Mouse (Mus musculus): Measurements from ENCODE around the gene Dnajc5. TPM values are rescaled to one million over a fixed set of nuclear protein-coding genes. Genes with fewer than 3 reads are reported as not detected.

The Dnajc5 gene
- total RNA-seq, 4 experiments from 2014 or later, result 277 to 310 (median 297) TPM

DNA sequence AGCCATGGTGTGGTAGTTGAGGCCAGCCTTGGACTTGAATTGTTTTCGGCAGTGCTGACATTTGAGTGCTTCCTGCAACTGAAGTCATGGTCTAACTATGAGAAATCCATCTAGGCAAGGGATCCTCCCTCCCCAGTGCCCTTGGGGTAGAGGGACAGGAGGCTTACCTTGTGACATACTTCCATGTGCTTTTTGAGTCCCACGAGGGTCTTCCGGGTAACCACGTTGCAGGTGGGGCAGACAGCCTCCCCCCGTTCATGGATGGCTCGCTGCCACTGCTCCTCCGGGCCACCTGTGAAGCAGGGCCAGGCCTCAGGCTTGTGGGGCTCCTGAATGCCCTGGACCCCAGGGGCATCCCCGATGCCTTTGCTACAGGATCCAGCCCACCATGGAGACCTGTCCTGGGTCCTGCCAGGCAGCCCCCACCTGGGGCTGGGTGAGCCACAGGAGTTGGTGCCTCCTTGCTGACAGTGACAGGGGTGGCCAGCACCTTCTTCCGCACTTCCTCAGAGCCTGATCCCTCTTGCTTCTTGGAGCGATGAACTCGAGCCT lies 68.0 kb downstream of the Dnajc5 start:
- DNase-seq (ENCODE audit: low spot score in 2 of 2), result peak in 1 of 2 experiments; percentile 6

DNA sequence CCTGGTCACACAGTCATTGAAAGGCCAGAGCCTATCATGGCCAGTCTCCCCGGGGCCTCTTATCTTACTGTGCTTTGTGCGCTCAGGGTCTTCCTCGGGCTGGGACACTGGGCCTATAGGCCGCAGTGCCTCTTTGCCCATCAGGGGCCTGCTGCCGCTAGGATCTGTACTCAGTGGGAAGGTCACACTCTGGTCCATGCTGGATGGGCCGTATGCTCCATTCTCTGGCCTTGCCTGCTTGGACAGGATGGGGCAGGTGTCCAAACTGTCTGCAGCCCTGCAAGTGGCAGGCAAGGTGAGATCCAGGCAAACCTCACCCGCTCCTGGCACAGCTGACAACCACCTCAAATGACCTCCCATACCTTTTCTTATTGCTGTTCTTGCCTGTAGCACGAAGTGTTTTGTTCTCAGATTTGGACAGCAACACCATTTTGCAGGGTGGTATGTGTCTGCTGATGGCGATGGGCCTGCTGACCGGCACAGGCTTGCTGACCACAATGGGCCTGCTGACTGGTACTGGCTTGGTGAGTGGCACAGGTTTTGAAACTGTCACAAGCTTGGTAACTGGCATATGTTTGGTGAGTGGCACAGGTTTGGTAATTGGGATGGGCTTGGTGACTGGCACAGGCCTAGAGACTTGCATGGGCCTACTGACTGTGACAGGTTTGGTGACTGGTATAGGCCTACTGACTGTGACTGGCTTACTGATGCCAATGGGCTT lies 68.9 kb downstream of the Dnajc5 start:
- DNase-seq (ENCODE audit: low spot score in 2 of 2), result peak in 1 of 2 experiments; percentile 18

DNA sequence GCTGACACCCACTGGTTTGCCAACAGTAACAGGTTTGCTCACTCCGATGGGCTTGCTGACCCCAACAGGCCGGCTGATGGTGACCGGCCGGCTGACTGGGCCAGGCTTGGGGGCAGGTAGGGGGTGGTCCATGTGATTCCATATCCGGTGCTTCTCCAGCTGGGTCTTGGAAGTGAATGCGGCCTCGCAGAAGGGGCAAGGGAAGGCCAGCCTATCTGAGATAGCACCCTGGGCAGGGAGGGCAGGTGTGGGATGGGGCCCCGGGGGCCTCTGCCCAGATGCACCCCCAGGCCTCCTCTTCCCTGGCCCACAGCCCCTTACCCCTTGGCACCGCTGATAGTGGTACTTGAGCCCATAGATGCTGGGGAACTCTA lies 69.4 kb downstream of the Dnajc5 start:
- DNase-seq (ENCODE audit: low spot score in 2 of 2), result peak in 1 of 2 experiments; percentile 15

DNA sequence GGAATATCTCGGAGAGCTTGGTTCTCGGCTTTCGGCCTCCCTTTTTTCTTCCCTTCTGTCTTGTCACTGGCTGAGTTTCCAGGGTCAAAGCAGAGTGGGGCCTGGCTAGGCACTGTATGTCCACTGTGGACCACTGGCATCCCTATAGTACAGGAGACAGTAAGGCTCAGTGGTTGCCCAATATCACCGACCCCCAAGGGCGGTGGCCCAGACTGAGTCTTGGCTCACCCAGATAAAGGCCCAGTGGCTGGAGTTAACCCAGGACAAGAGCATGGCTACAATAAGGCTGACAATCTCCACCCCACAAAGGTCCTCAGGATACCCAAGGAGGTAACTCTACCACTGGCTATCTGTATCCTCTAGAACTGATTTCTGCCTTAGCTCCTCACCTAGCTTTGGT lies 70.2 kb downstream of the Dnajc5 start:
- DNase-seq (ENCODE audit: low spot score in 2 of 2), result peak in 1 of 2 experiments; percentile 7

DNA sequence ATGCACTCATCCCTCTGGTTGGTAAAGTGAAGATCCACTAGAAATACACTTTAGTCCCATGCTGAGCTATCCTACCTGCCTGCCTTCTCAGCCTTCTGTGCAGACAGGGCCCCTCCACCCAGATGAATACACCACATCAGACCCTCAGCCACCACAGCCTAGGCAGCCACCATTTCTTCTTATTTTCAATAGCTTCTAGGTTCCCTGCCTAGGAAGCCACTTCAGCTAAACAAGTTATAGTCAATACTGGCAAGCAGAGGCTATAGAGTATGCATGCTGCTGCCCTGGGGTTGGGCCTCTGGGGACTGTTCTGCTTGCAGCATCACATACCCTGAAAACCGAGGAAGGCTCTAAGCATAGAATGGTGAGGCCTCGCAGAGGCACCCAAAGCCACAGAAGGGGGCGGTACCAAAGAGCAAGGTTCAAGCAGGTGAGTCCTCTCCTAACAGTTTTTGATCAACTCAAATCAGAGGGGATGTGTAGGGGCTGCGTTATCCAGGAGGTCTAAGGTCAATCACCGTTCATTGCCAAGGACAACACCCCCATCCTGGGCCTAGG lies 71.3 kb downstream of the Dnajc5 start, which contains the start of gene Prpf6:
TSS of gene Prpf6 (plus strand) at position 341 of the 558 bp plus-strand sequence.
- peak in 1 of 2 experiments; percentile 5 for DNase-seq (ENCODE audit: low spot score in 2 of 2)

DNA sequence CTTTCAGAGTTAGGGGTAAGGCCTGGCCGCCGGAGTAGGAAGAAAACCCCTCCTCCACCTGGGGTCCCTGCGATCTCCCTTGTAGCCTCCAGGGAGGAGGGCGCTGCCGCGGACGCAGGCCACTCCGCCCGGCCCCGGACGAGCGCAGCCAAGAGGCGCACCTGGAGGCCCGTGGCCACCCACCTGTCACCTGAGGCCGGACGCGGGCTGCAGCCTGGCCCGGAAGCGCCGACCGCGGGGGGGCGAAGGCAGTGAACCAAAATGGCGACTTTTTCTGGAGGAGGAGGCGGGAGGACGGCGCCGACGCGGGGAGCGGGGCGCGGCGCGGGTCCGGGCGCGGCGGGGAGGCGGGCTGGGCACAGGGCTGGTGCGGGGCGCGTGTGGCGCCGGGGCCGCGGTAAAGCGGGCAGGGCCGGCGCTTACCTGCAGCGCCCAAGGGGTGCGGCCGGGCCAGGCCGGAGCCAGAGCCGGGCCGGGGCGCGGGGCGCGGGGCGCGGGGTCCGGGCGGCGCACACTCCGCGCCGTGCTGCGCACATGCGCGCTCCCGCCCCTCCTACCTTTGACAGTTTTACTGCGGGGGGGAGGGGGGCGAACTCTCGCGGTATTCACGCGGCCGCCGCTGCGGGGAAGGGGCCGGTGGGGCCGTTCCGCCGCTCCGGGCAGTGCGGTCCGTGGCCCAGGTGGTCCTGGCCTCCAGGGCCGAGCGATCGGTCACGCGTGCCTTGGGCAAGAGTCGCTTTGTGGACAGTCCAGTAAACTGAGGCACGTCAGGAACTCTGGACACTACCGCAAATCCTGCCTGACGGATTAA lies 72.2 kb downstream of the Dnajc5 start, which contains the start of gene Zfp512b:
TSS of gene Zfp512b (minus strand) at position 573 of the 811 bp plus-strand sequence.
- DNase-seq (ENCODE audit: low spot score in 2 of 2), result peak in 1 of 2 experiments; percentile 55

DNA sequence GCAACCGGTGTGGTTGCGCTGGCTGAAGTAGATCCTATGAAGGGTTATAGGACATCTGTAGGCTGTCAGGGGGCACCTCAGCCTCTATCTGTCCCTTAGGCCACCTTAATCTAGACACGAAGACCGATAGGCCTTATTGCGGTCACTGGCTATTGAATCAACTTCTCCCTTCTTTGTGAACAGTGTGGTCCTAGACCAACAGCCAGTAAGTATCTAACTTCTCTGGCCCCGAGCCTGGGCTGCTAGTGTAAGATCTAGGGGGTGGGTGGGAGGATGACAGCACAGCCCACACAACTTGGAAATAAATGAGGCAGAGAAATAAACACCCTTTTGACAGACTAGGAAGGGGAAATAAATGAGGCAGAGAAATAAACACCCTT lies 72.7 kb downstream of the Dnajc5 start:
- DNase-seq (ENCODE audit: low spot score in 2 of 2), result no peak

DNA sequence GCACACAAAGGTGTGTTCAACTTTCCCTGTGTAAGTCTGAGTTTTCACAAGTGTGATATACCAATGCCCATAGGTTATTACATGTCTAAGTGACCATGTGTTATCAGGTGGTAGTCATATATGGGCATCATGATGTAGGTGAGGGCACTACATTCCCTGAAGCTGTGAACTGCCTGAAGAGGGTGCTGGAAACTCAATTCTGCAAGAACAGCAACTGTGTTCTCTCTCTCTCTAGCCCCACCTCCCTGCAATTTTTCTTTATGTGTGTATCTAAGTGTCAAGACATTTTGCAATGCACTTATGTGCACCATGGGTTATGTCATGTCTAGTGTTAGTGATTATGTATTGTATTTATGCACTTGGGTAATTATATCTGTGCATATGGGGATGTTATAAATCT lies 73.7 kb downstream of the Dnajc5 start:
- DNase-seq (ENCODE audit: low spot score in 2 of 2), result no peak

DNA sequence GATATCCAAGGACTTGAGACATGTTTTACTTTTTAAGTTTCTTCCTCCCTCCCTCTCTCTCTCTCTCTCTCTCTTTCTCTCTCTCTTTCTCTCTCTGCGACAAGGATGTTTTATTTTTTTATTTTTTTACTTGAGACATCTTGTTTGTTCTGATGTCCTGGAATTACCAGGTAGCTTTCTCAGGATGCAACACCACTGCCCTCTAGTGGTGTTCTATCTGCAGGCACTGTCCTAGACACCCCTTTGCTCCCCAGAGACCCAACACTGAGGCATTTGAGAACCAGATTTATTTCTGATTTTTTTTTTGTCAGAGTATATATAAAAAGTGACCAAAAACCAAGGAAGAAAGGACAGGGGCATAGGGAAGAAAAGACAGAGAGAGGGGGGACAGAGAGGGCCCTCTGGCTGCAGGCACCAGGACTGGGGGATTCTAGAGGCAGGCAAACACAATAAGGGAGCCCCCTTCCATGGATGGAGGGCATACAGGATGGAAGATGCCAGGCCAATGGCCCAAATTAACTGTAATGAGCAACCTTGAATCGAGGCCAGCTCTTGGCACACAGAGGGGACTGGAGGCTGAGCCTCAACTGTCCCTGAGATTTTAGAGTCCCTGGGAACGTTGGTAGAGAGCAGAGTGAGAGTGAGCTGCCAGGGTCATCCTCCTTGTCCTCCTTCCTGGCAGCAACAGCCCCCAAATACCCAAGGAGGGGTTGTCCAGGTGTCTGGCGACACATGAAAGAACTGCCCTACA lies 74.8 kb downstream of the Dnajc5 start:
- peak in 1 of 2 experiments; percentile 17 for DNase-seq (ENCODE audit: low spot score in 2 of 2)

DNA sequence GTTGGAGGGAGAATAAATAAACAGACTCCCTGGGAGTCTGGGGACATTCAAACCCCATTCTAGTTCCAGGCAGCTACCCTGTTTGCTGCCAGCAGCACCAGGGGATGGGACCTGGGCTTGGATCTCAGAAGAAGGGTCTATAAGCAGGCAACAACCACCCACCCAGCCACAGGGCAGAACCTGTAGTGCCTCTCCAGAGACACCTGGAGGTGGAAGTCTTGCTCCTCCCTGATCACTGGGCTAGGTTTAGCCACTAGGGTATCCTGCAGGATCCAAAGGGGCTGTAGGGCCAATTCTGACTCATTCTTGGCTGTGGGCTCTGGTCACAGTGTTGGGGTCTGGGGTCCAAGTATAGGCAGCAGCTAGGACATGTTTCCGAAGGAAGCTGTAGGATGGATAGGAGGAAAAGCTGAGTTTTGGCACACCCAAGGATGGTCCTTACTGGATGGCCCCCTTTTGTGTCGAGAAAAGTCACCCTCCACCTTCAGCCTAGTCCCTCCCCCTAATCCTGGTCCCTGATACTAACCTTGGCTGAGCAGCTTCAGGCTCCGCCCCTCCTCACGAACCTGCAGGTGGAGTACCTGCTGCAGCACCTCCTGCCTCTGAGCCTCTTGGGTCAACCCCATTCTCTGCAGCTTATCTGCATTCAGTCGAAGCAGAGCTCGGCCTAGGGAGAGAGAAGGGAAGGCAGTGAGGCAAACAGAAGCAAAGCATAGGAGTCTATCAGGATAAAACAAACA lies 76.1 kb downstream of the Dnajc5 start:
- peak in 1 of 2 experiments; percentile 10 for DNase-seq (ENCODE audit: low spot score in 2 of 2)

DNA sequence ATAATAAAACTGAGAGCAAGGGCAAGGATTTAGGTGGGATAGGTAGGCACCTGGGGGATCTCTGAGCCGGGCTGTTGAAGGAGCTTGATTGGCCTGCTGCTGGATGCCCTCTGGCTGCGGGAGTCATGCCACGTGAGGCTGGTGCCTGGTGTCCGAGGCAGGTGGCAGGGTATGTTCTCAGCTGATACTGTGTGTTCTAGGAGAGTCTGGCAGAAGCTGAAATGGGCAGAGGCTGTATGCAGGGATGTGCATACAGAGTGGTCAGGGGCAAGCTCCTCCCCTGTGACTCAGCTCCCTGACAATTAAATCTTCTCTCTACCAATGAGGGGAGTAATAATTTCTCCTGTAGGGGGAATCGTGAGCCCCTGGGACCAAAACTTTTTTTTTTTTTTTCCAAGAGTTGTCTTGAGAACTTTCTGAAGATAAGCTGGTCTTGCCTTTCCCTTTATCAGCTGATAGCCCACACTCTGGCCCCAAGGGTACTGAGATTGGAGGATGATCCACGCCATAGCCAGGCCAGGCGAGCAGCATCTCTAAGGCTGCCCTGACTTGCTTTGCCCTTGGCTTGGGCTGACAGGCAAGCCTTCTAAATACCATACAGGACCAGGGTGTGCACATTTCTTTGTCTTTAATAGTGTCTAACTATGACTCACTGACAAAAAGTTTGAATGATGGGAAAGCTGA lies 77.2 kb downstream of the Dnajc5 start:
- peak in 1 of 2 experiments; percentile 18 for DNase-seq (ENCODE audit: low spot score in 2 of 2)

DNA sequence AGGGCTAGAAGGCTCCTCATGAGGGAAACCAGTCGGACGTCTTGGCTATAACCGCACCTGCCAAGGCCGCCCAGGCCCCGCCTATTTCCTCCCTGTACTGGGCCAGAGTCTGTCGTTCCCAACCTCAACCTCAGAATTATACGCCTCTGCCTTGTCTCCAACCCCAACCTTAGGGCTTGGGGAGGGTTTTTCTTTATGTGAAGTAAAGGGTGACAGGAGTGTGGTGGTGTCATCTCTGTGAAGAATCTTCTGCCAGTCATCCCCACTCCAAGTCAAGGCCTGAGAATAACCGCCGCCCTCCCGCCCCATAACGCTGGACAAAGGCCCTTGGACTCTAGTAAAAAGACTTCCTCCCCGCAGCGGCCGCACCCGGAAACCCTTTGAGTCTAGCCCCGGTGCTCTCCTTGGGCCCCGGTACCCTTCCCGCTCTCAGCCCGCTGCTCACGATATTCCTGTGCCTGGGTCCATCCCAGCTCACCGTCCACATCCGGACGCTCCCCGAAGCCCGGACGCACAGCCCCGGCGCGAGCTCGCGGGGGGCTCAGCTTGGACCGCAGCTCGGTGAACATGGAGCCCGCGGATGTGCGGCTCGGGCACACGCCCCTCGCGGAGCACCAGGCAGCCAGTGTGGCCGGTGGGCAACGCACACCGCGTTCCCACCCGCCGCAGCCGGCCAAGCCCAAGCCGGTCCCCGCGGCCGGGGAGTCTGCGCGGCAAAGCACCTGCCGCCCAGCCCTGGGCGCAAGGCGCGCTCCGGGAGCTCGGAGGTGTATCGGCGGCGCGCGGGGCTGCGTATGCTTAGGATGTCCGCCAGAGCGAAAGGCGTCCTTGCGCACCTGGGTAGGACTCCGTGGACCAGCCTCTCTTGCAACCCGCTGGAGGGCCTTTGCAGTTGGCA lies 78.4 kb downstream of the Dnajc5 start, which contains the start of gene Samd10:
TSS of gene Samd10 (minus strand) at position 759 of the 898 bp plus-strand sequence.
- peak in 1 of 2 experiments; percentile 66 for DNase-seq (ENCODE audit: low spot score in 2 of 2)

DNA sequence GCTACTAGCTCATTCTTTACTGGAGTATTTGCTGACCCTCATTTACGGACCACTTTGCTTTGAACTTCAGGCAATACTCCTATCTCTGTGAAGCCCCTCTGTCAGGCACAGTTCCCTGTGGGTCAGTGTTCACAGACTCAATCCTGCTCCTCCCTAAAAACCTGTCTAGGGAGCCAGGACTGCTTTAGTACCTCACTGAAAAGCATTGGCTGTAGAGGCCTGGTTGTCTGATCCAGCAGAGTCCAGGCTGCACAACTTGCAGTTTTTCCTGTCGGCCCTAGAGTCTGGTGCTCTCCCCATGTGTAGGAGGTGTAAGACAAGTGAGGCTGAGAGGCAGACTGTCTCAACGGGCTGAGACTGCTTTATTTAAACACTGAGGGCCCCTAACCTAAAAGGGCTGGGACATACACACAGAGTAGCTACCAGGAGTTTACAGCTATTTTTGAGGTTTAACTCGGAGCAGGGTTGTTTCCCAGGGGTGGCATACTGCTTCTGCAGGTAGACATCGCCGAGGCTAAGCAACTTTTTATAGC lies 80.0 kb downstream of the Dnajc5 start:
- peak in 1 of 2 experiments; percentile 43 for DNase-seq (ENCODE audit: low spot score in 2 of 2)

DNA sequence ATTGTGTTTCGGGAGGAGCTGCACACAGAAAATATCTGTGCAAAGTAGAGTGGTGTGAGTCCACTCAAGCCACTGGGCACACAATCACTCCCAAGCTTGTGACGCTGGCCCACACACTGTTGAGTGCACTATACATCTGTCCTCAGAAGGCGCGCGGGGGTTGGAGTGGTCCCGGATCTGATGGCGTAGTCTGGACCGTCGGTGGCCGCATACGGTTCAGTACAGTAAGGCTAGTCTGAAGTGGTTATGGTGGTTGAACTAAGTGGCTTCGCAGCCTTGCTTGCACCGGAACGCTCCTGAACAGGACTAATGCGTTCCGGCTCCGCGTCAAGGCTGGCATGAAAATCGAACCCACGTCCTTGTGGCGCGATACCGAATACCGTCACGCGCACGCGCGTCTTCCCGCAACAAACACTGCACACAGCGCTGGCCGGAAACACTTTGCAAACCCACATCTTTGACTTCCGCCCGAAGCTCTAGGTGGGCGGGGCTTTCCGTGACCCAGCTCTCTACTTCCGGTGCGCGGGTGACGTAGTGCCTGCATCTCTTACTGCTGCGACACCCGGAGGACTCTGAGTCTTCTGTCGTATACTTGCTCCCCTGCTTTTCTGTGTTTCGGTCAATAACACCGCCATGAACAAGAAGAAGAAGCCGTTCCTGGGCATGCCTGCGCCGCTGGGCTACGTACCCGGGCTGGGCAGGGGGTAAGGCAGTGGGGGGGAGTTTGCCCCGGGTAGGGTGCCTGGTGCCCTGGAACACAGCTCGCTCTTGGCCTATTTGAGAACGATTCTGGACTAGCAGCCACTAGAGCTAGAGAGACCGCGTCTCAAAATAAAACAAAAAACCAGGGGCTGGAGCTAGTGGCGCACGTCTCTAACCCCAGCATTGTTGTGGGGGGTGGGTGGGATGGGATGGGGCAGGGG lies 80.8 kb downstream of the Dnajc5 start:
- DNase-seq (ENCODE audit: low spot score in 2 of 2), result peak; percentile 90 to 97

DNA sequence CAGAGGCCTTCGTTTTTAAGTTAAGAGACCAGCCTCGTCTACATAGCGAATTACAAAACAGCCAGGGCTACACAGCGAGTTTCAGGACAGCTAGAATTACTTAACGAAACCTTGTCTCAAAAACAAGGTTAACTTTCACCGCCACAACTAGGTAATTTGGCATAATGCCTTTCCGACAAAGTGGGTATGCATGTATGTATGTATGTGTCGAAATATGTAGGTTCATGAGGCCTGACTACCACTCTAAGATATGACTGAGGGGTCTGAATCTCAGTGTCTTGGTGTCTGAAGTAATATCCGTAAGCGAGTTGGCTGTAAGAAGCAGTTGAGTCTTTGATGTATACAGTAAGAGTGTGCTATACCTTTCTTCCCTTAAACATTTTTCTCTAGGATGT lies 81.5 kb downstream of the Dnajc5 start:
- DNase-seq (ENCODE audit: low spot score in 2 of 2), result no peak

DNA sequence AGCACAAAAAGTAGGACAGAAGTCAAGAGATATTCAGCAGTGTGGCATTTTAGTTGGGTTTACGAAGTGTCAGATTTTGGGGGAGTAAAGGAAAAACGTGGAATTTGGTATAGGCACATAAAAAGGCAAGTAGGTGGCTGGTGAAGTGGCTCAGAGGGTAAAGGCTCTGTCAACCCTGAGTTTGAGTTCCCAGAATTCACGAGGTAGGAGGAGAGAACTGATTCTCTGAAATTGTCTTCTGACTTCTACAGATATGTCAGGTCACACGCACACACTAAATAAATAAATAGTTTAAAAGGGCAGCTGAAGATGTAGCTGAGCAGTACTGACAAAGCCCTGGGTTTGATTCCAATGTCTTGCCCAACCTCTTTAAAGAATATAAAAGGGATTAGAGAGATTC lies 82.1 kb downstream of the Dnajc5 start:
- DNase-seq (ENCODE audit: low spot score in 2 of 2), result no peak

Data from left cerebral cortex, adult 8-10 months (tissue).